Mouse (Mus musculus): ENCODE measurements around the gene Iffo1. TPM values are rescaled to one million over a fixed set of nuclear protein-coding genes. Genes with fewer than 3 reads are reported as not detected.

The Iffo1 gene
- total RNA-seq, 2 experiments from 2014 or later = 64.7 to 73.2 TPM

GRCm38 (mm10) chr6:125190816-125191215 lies 45.8 kb downstream of the Iffo1 start:
- no peak for DNase-seq (ENCODE audit: low spot score in 2 of 2)

GRCm38 (mm10) chr6:125191332-125192015 lies 46.4 kb downstream of the Iffo1 start, which contains the start of the genes Ncapd2 and Mrpl51:
Gene Ncapd2 (minus strand): TSS chr6:125191701.
Gene Mrpl51 (plus strand): TSS chr6:125191801.
- peak; percentile 98 for DNase-seq (ENCODE audit: low spot score in 2 of 2)

- peak; percentile 93 to 94 for DNase-seq (ENCODE audit: low spot score in 2 of 2)
These were observed 47.1 kb downstream of the Iffo1 start for GRCm38 (mm10) chr6:125192016-125192714.

GRCm38 (mm10) chr6:125192841-125193240 lies 47.8 kb downstream of the Iffo1 start:
- DNase-seq (ENCODE audit: low spot score in 2 of 2) = no peak

GRCm38 (mm10) chr6:125193390-125193789 lies 48.3 kb downstream of the Iffo1 start:
- DNase-seq (ENCODE audit: low spot score in 2 of 2) = no peak

GRCm38 (mm10) chr6:125195541-125196075 lies 50.6 kb downstream of the Iffo1 start:
- no peak for DNase-seq (ENCODE audit: low spot score in 2 of 2)

GRCm38 (mm10) chr6:125196301-125196700 lies 51.3 kb downstream of the Iffo1 start:
- no peak for DNase-seq (ENCODE audit: low spot score in 2 of 2)

GRCm38 (mm10) chr6:125197166-125197565 lies 52.1 kb downstream of the Iffo1 start:
- peak in 1 of 2 experiments; percentile 28 for DNase-seq (ENCODE audit: low spot score in 2 of 2)

- DNase-seq (ENCODE audit: low spot score in 2 of 2) = no peak
These were observed 65.4 kb downstream of the Iffo1 start for GRCm38 (mm10) chr6:125210436-125210835.

Small RNAs within 50 kb of the gene (microRNA-seq; reads per million reads assigned to microRNA genes)
- gene Mir3098 (0.28 to 1.6 reads per million in 2 experiments), gene Mir7045 (1.6 to 2.5 reads per million in 2 experiments)

Other genes starting within 250 kb of the Iffo1 start
- 1 to 10 TPM; 2.6 to 3.0 TPM for gene Lag3, start 233.5 kb upstream of the Iffo1 start, total RNA-seq (2021)
- 1,000 to 10,000 TPM; 1,231 to 1,331 TPM for gene Ptms, start 225.1 kb upstream of the Iffo1 start, total RNA-seq (2021)
- 100 to 1,000 TPM; 681 to 696 TPM for gene Mlf2, start 213.9 kb upstream of the Iffo1 start, total RNA-seq (2021)
- gene Cops7a, start 179.7 kb upstream of the Iffo1 start, total RNA-seq (2021) = 100 to 1,000 TPM; 125 to 128 TPM
- 100 to 1,000 TPM; 119 to 120 TPM for gene Pianp, start 148.5 kb upstream of the Iffo1 start, total RNA-seq (2021)
- 10 to 100 TPM; 41.9 to 49.2 TPM for gene Zfp384, start 136.1 kb upstream of the Iffo1 start, total RNA-seq (2021)
- gene Ing4, start 105.5 kb upstream of the Iffo1 start, total RNA-seq (2021) = 10 to 100 TPM; 62.5 to 62.6 TPM
- 1 to 10 TPM; 6.2 to 8.1 TPM for gene Acrbp, start 95.6 kb upstream of the Iffo1 start, total RNA-seq (2021)
- gene Lpar5, start 77.3 kb upstream of the Iffo1 start, total RNA-seq (2021) = 1 to 10 TPM in 1 of 2 experiments, under 1 TPM in 1; 0.94 to 1.6 TPM
- gene Chd4, start 49.3 kb upstream of the Iffo1 start, total RNA-seq (2021) = 100 to 1,000 TPM; 173 to 193 TPM
- 10 to 100 TPM; 29.2 to 30.5 TPM for gene Nop2, start 13.3 kb upstream of the Iffo1 start, total RNA-seq (2021)
- 1,000 to 10,000 TPM; 2,098 to 2,176 TPM for gene Gapdh, start 21.2 kb downstream of the Iffo1 start, total RNA-seq (2021)
- gene Ncapd2, start 46.5 kb downstream of the Iffo1 start, total RNA-seq (2021) = 10 to 100 TPM; 26.8 to 29.8 TPM
- 10 to 100 TPM; 67.7 to 74.4 TPM for gene Mrpl51, start 46.6 kb downstream of the Iffo1 start, total RNA-seq (2021)
- gene Vamp1, start 70.3 kb downstream of the Iffo1 start, total RNA-seq (2021) = 10 to 100 TPM; 49.3 to 62.7 TPM
- 1 to 10 TPM; 2.9 to 3.1 TPM for gene Tapbpl, start 86.6 kb downstream of the Iffo1 start, total RNA-seq (2021)
- gene Cd27, start 91.8 kb downstream of the Iffo1 start, total RNA-seq (2021) = not detected
- gene Tuba3a, start 140.8 kb downstream of the Iffo1 start, total RNA-seq (2021) = not detected
- gene Ltbr, start 168.6 kb downstream of the Iffo1 start, total RNA-seq (2021) = 10 to 100 TPM in 1 of 2 experiments, 1 to 10 TPM in 1; 9.8 to 13.3 TPM
- 1 to 10 TPM; 2.8 to 4.1 TPM for gene Scnn1a, start 175.4 kb downstream of the Iffo1 start, total RNA-seq (2021)
- 10 to 100 TPM; 12.8 to 15.2 TPM for gene Tnfrsf1a, start 204.1 kb downstream of the Iffo1 start, total RNA-seq (2021)
- not detected for gene Plekhg6, start 235.6 kb downstream of the Iffo1 start, total RNA-seq (2021)

All from layer of hippocampus, postnatal 14 days (tissue).